Mouse (Mus musculus) naive thymus-derived CD4-positive, alpha-beta T cell, adult 5 months (primary cell): Measurements from ENCODE around the gene Vmn1r86. TPM values are rescaled to one million over a fixed set of nuclear protein-coding genes. Genes with fewer than 3 reads are reported as not detected.

Experiments used
- polyA plus RNA-seq: library from polyadenylated mRNA; unstranded; fragments of 100-300 nt; shearing (Covaris generic); gene quantifications from one replicate; pipeline ENCODE4 v1.2.1, GENCODE M21; 2017

The Vmn1r86 gene
- polyA plus RNA-seq: not detected

DNA sequence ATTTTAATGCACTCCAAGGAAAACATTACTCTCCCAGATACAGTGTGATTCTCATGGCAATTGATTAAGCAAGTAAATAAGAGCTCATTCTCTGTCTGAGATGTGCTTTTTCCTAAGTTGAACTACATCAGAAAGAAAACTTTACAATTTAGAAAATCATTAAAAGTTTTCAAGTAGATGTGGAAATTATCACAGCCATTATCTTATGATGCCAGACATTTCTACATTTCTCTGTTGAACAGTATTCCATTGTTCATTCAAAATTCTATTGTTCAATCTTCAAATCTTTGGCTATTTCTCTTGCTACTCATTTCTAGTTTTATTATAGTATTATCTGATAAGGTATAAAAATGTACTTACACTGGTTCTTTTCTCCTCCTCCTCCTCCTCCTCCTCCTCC, at the start of gene Vmn1r86:
Gene Vmn1r86, minus strand, starts transcription at position 101 of the 400 bp plus-strand sequence.

DNA sequence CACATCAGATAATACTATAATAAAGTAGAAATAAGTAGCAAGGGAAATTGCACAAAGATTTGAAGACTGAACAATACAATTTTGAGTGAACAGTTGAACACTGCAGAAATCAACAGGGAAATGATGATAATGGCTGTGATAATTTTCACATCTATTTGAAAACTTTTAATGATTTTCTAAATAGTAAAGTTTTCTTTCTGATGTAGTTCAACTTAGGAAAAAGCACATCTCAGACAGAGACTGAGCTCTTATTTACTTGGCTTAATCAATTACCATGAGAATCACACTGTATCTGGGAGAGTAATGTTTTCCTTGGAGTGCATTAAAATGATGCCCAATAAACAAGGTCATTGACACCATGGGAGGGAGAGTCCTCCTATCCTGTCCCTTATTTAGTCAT, 39.6 kb upstream of the Vmn1r86 start, which contains the start of gene Vmn1r88:
Gene Vmn1r88, plus strand, starts transcription at position 301 of the 400 bp plus-strand sequence.

DNA sequence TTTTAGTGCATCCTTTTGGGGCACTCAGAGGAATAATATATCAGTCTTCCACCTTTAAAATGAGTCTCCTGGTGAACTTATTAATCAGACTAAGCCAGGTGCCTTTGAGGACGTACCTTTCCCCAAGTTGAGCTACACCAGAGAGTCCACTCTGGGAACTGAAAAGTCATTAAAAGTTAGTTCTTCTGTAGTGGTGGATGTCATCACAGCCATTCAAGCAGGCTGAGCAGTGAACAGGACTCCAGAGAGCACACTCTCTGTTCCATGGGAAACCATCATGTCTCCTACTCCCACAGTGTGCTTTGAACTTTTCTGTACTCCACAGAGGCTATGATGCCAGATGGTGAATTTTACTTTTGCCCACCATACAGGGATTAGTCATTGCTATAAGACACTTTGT, 20.3 kb upstream of the Vmn1r86 start, which contains the start of gene Vmn1r87:
Gene Vmn1r87, minus strand, starts transcription at position 101 of the 400 bp plus-strand sequence.

DNA sequence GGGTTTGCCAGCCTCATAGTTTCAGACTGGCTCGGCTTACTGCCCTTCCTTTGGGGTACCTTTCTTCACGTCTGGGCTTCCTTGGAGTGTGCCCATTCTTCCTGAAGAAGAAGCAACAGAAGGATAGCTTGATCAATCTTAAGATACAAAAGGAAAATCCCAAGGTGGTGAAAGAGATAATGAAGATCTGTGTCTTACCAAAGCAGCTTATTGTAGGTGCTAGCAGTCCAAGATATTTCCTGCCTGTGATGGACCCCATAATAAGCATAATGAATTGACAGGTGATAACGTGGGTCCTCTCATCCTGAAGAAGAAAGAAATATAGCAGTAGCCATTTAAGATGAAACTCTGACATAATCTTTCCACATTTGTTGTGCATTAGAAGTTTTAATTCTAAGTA, 24.6 kb downstream of the Vmn1r86 start, which contains the start of gene Vmn1r85:
Gene Vmn1r85, minus strand, starts transcription at position 101 of the 400 bp plus-strand sequence.

DNA sequence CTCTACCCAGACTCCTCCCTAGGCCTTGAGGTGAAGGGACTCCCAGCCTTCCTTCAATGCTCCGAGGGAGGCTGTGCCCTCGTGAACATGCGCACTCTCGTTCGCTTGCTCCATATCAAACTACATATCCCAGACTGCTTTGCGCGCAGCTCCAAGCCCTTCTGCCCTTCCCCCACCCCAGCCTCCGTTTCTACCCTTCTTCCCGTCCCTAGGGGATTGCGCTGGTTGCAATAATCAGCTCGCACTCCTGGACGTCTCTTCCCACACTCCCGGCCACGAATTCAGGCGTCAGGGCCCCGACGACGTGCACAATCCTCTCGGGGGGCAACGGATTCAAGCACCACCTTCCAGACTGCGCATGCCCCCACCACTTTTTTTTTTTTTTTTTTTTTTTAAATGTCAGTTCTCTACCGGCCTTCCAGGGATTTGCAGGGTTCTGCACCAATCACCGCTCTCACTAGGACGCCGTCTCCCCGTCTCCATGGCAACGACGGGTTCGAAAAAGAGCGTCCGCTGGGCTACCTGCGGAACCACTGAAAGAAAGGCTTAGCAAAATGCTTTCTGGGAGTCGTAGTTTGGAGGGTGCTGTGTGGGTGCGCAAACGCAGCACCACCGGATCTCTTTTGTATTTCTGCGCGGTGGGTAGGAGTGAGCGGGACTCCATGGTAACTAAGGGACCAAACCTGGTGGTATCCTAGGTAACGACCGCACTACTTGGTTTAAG, 65.3 kb downstream of the Vmn1r86 start, which contains the start of gene Mzf1:
Gene Mzf1, minus strand, starts transcription at position 478 of the 724 bp plus-strand sequence.

Other genes starting within 250 kb of the Vmn1r86 start
- 0.50 TPM for gene Zfp128, start 238.7 kb downstream of the Vmn1r86 start, polyA plus RNA-seq
- gene Zscan22, start 222.1 kb downstream of the Vmn1r86 start, polyA plus RNA-seq: 4.0 TPM
- 1,269 TPM for gene Rps5, start 197.6 kb downstream of the Vmn1r86 start, polyA plus RNA-seq
- not detected for gene Rnf225, start 192.5 kb downstream of the Vmn1r86 start, polyA plus RNA-seq
- gene Zfp324, start 154.1 kb downstream of the Vmn1r86 start, polyA plus RNA-seq: 3.0 TPM
- 5.8 TPM for gene Zfp446, start 142.1 kb downstream of the Vmn1r86 start, polyA plus RNA-seq
- 0.37 TPM for gene Slc27a5, start 121.7 kb downstream of the Vmn1r86 start, polyA plus RNA-seq
- gene Trim28, start 120.8 kb downstream of the Vmn1r86 start, polyA plus RNA-seq: 148 TPM
- gene Zbtb45, start 109.9 kb downstream of the Vmn1r86 start, polyA plus RNA-seq: 8.6 TPM
- gene Chmp2a, start 85.1 kb downstream of the Vmn1r86 start, polyA plus RNA-seq: 144 TPM
- 133 TPM for gene Ube2m, start 81.6 kb downstream of the Vmn1r86 start, polyA plus RNA-seq
- 0.44 TPM for gene Mzf1, start 65.2 kb downstream of the Vmn1r86 start, polyA plus RNA-seq
- not detected for gene Vmn1r85, start 24.7 kb downstream of the Vmn1r86 start, polyA plus RNA-seq
- gene Vmn1r87, start 20.2 kb upstream of the Vmn1r86 start, polyA plus RNA-seq: 0.35 TPM
- 0.11 TPM for gene Vmn1r88, start 39.7 kb upstream of the Vmn1r86 start, polyA plus RNA-seq
- gene Vmn1r89, start 93.1 kb upstream of the Vmn1r86 start, polyA plus RNA-seq: not detected
- gene Lig1, start 157.4 kb upstream of the Vmn1r86 start, polyA plus RNA-seq: 13.8 TPM
- gene Zswim9, start 158.8 kb upstream of the Vmn1r86 start, polyA plus RNA-seq: 1.1 TPM
- not detected for gene Pla2g4c, start 204.7 kb upstream of the Vmn1r86 start, polyA plus RNA-seq